Mouse (Mus musculus) lung, postnatal 0 days (tissue): ENCODE data around the gene Sike1.

ENCODE experiments used
- CTCF ChIP-seq: IDR thresholded peaks from 2 replicates; pipeline ENCODE4 v1.5.1; 2016; ENCODE audit warnings: antibody characterized with exemption, mild to moderate bottlenecking
- EP300 ChIP-seq: IDR thresholded peaks from 2 replicates; pipeline ENCODE4 v1.6.1; 2016; ENCODE audit warnings: antibody characterized with exemption, mild to moderate bottlenecking, control low read depth

DNA sequence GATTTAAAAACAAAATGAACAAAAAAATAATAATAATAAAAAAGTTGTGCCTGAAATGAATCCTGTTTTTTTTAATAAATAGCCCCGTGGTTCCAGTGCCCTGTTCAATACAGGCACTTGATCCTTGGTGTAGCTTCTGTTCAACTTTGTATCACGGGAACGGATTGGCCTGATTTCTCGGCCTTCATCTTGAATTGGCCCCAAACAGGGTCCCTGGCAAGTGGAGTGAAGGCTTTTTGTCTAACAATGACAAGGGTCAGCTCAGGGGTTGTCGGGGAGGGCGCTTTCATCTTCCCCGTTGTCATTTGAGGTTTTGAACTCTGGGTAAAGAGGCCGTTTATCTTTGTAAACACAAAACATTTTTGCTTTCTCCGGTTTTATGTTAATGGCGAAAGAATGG, 62.2 kb downstream of the Sike1 start:
- TF ChIP-seq EP300 (no peak), CTCF (no peak)
